ENCODE assay signal across 9 mouse cellular contexts in the genomic region with DNA sequence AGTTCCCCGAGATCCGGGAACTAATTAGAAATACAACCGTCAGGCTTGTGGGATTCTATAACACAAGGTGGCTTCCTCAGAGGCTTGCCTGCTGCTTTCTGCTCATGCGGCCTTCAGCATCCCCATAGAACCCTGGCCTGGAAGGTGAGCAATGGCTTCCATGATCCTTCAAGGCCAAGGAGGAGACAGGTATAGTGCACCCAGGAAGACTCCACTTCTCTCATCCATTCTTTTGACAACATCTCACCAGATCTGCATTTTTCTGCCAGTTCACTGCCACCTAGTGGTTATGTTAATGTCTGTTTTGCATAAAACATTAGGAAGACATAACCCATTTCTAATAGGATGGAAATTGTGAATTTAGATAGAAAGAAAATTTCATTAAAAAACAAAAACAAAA.
A peak's percentile ranks its signal among the peaks of the same experiment; 100 is the strongest.
DNase-seq lines count a peak whose midpoint lies in the region; ATAC-seq and TF ChIP-seq lines count a peak whose summit lies in the region.
"Had no signal": no experiment of that assay in that cellular context is flagged by ENCODE, and none has a peak within 500 bp of the region (broad histone marks: within the 10 kb centered on the region; RNA-seq: fewer than 3 reads in every experiment).

No protein-coding gene starts in this region.

- no peak overlapping the region for H3K27ac ChIP-seq in hindbrain, embryonic 14.5 days
- H3K27ac ChIP-seq in hindbrain, embryonic 10.5 days, result no peak overlapping the region
- no peak overlapping the region for H3K27ac ChIP-seq in thymus, adult 2 months (ENCODE audit: control insufficient read depth, insufficient read depth, low read length)
- H3K27ac ChIP-seq: liver, embryonic 13.5 days had no signal

- TF ChIP-seq CTCF in thymus, adult 2 months (IDR thresholded peaks at IDR 0.05; ENCODE audit: borderline replicate concordance, control insufficient read depth, extremely low read depth, insufficient read depth, low read length, poor library complexity), result no peak

- no peaks in the 10 kb centered on the region for H3K27me3 ChIP-seq in hindbrain, embryonic 14.5 days (ENCODE audit: control insufficient read depth, insufficient read depth, low read length)
- no peaks in the 10 kb centered on the region for H3K27me3 ChIP-seq in hindbrain, embryonic 10.5 days (ENCODE audit: insufficient read depth, poor library complexity, severe bottlenecking)
- no peaks in the 10 kb centered on the region for H3K27me3 ChIP-seq in thymus, adult 2 months (ENCODE audit: control insufficient read depth, insufficient read depth, low read length)
- H3K27me3 ChIP-seq: liver, embryonic 13.5 days had no signal

- no peak overlapping the region for H3K4me2 ChIP-seq in hindbrain, embryonic 14.5 days (replicated peaks)
- H3K4me2 ChIP-seq: liver, embryonic 13.5 days had no signal

- DNase-seq in hindbrain, embryonic 14.5 days (ENCODE audit: low spot score), result peak; percentile 69
- no peak for DNase-seq in hindbrain, embryonic 10.5 days (ENCODE audit: low spot score)
- peak; percentile 5 for DNase-seq in 416B (ENCODE audit: low read depth)
- DNase-seq in kidney, postnatal 4 days, result peak; percentile 5 to 18
- DNase-seq in testis, postnatal 10 days (ENCODE audit: low spot score), result no peak
- no peak for DNase-seq in thymus, adult 2 months
- DNase-seq in frontal cortex, postnatal 14 days (ENCODE audit: low spot score in 2 of 2), result no peak
- DNase-seq: liver, embryonic 13.5 days had no signal

- H3K9ac ChIP-seq in hindbrain, embryonic 14.5 days, result no peak overlapping the region
- H3K9ac ChIP-seq: liver, embryonic 13.5 days had no signal

- 0 out of 2 replicates have a peak, but pooled peaks cover 7% of the 10 kb centered on the region for H3K4me1 ChIP-seq in hindbrain, embryonic 14.5 days (replicated peaks; ENCODE audit: control insufficient read depth, insufficient read depth, low read length)
- peaks cover 10% of the 10 kb centered on the region; the same call in 1 of the 2 replicates for H3K4me1 ChIP-seq in hindbrain, embryonic 10.5 days (replicated peaks)
- no peaks in the 10 kb centered on the region for H3K4me1 ChIP-seq in thymus, adult 2 months (replicated peaks; ENCODE audit: control insufficient read depth, insufficient read depth, low read length)
- H3K4me1 ChIP-seq: liver, embryonic 13.5 days had no signal

- no peak for ATAC-seq in hindbrain, embryonic 14.5 days (ENCODE audit: low FRiP score)
- ATAC-seq in common myeloid progenitor, adult 5-6 weeks (replicated peaks; ENCODE audit: low read depth, poor library complexity, severe bottlenecking), result peak; percentile 66

- H3K9me3 ChIP-seq in hindbrain, embryonic 14.5 days (ENCODE audit: control insufficient read depth, low read length), result no peaks in the 10 kb centered on the region
- no peaks in the 10 kb centered on the region for H3K9me3 ChIP-seq in hindbrain, embryonic 10.5 days
- H3K9me3 ChIP-seq: liver, embryonic 13.5 days had no signal

- no peaks in the 10 kb centered on the region for H3K36me3 ChIP-seq in hindbrain, embryonic 14.5 days (replicated peaks; ENCODE audit: control insufficient read depth, insufficient read depth)
- no peaks in the 10 kb centered on the region for H3K36me3 ChIP-seq in hindbrain, embryonic 10.5 days
- H3K36me3 ChIP-seq in thymus, adult 2 months (ENCODE audit: control insufficient read depth, insufficient read depth, low read length), result no peaks in the 10 kb centered on the region
- H3K36me3 ChIP-seq: liver, embryonic 13.5 days had no signal

- WGBS in hindbrain, embryonic 14.5 days, result 79% methylated on average over 4 of the region's 4 CpGs
- WGBS in hindbrain, embryonic 10.5 days, result 85% methylated on average over 4 of the region's 4 CpGs
- 87% methylated on average over 4 of the region's 4 CpGs for WGBS in thymus, adult 2 months

- no peak overlapping the region for H3K4me3 ChIP-seq in hindbrain, embryonic 14.5 days (replicated peaks; ENCODE audit: low read length)
- H3K4me3 ChIP-seq in hindbrain, embryonic 10.5 days, result no peak overlapping the region
- no peak overlapping the region for H3K4me3 ChIP-seq in thymus, adult 2 months (ENCODE audit: control insufficient read depth, insufficient read depth, low read length)
- H3K4me3 ChIP-seq: liver, embryonic 13.5 days had no signal

- no peak for TF ChIP-seq POLR2A in thymus, adult 2 months (IDR thresholded peaks at IDR 0.05; ENCODE audit: control insufficient read depth, extremely low read depth, insufficient read depth, low read length, poor library complexity)

Comparison
In these comparisons a context has a peak if more than half of its experiments do, and no peak if none do; other contexts are left out.
1. DNase-seq: peak in hindbrain, embryonic 14.5 days (single experiment), 416B (single experiment) and kidney, postnatal 4 days (2 of 2); none in hindbrain, embryonic 10.5 days (single experiment), testis, postnatal 10 days (single experiment), thymus, adult 2 months (single experiment) and frontal cortex, postnatal 14 days (0 of 2).